Mouse (Mus musculus): ENCODE measurements around the gene Gm2026.
"Not testable (repeated sequence)": the region's sequence is repeated elsewhere in the genome, so short reads cannot be mapped to it uniquely, and the experiment has no call there.

Gene Gm2026
- long read RNA-seq, experiment 1, partial matches to known transcripts: 0 of 2 reads
- long read RNA-seq, experiment 1, other reads (novel, unspliced or antisense): 1 of 2 reads
- long read RNA-seq, experiment 2, transcript Gm2026-201 (4 exons, 1,621 nt): major isoform, 5 of 7 reads
- long read RNA-seq, experiment 2, partial matches to known transcripts: 0 of 7 reads
- long read RNA-seq, experiment 2, other reads (novel, unspliced or antisense): 2 of 7 reads

- intact Hi-C loops (cut with DNase I): not testable (repeated sequence)
Observed at GRCm38 (mm10) chr2:175965031-175965430, at the start of gene Gm2026. Gene Gm2026, plus strand, starts transcription at chr2:175965331.

GRCm38 (mm10) chr2:175931000-175931399 lies 34.1 kb upstream of the Gm2026 start, which contains the start of gene Zfp966:
Gene Zfp966, minus strand, starts transcription at chr2:175931100.
- intact Hi-C loops (cut with DNase I): not testable (repeated sequence)

Data from adrenal gland (tissue).